ENCODE assay signal across 11 mouse cellular contexts in genomic region chr12:117744580-117745483, GRCm38 (mm10). TPM values are rescaled to one million over a fixed set of nuclear protein-coding genes. Genes with fewer than 3 reads are reported as not detected.
DNase-seq lines count a peak whose midpoint lies in the region; ATAC-seq and TF ChIP-seq lines count a peak whose summit lies in the region.
"Had no signal": no experiment of that assay in that cellular context is flagged by ENCODE, and none has a peak within 500 bp of the region (broad histone marks: within the 10 kb centered on the region; RNA-seq: fewer than 3 reads in every experiment).

No protein-coding gene starts in this region.

- WGBS in heart, embryonic 12.5 days, result 8% methylated on average over 8 of the region's 8 CpGs
- 4% methylated on average over 8 of the region's 8 CpGs for WGBS in heart, embryonic 13.5 days
- 23% methylated on average over 8 of the region's 8 CpGs for WGBS in liver, embryonic 14.5 days (ENCODE audit: insufficient replicate concordance)

- H3K9me3 ChIP-seq in heart, embryonic 12.5 days (replicated peaks), result no peaks in the 10 kb centered on the region
- no peaks in the 10 kb centered on the region for H3K9me3 ChIP-seq in heart, embryonic 13.5 days
- no peaks in the 10 kb centered on the region for H3K9me3 ChIP-seq in liver, embryonic 14.5 days (ENCODE audit: control insufficient read depth, low read length)
- H3K9me3 ChIP-seq: limb, embryonic 13.5 days had no signal

- peaks cover 46% of the 10 kb centered on the region for H3K4me1 ChIP-seq in heart, embryonic 12.5 days (replicated peaks)
- H3K4me1 ChIP-seq in heart, embryonic 13.5 days, result peaks cover 72% of the 10 kb centered on the region
- H3K4me1 ChIP-seq in liver, embryonic 14.5 days (replicated peaks; ENCODE audit: control insufficient read depth in 2 of 2, insufficient read depth in 2 of 2, low read length in 1 of 2), result peaks cover 0 to 3% of the 10 kb centered on the region in 2 experiments; a peak in 1 of 4 replicates
- H3K4me1 ChIP-seq: limb, embryonic 13.5 days had no signal

- peaks cover 17% of the 10 kb centered on the region for H3K36me3 ChIP-seq in heart, embryonic 12.5 days
- peaks cover 36% of the 10 kb centered on the region for H3K36me3 ChIP-seq in heart, embryonic 13.5 days
- H3K36me3 ChIP-seq in liver, embryonic 14.5 days (replicated peaks; ENCODE audit: control insufficient read depth, insufficient read depth, low read depth), result no peaks in the 10 kb centered on the region
- H3K36me3 ChIP-seq: limb, embryonic 13.5 days had no signal

- no peak overlapping the region for H3K4me2 ChIP-seq in heart, embryonic 12.5 days
- H3K4me2 ChIP-seq in heart, embryonic 13.5 days, result peak overlapping the region; percentile 44
- no peak overlapping the region for H3K4me2 ChIP-seq in liver, embryonic 14.5 days (ENCODE audit: low read depth)
- H3K4me2 ChIP-seq: limb, embryonic 13.5 days had no signal

- TF ChIP-seq CTCF in liver, embryonic 14.5 days (IDR thresholded peaks at IDR 0.05; ENCODE audit: low read depth), result no peak

- no peak overlapping the region for H3K9ac ChIP-seq in heart, embryonic 12.5 days
- 0 out of 2 replicates have a peak overlapping the region, but pooled peaks have one; percentile 33 for H3K9ac ChIP-seq in heart, embryonic 13.5 days
- no peak overlapping the region for H3K9ac ChIP-seq in liver, embryonic 14.5 days (replicated peaks)
- H3K9ac ChIP-seq: limb, embryonic 13.5 days had no signal

- peak overlapping the region; percentile 84 for H3K27ac ChIP-seq in heart, embryonic 12.5 days (ENCODE audit: poor library complexity, severe bottlenecking)
- H3K27ac ChIP-seq in heart, embryonic 13.5 days (replicated peaks), result peak overlapping the region; percentile 88
- H3K27ac ChIP-seq in liver, embryonic 14.5 days, result no peak overlapping the region
- H3K27ac ChIP-seq: limb, embryonic 13.5 days had no signal

- ATAC-seq in heart, embryonic 12.5 days (ENCODE audit: insufficient number of reproducible peaks, low FRiP score), result peak; percentile 78
- ATAC-seq in heart, embryonic 13.5 days (ENCODE audit: extremely low read depth, insufficient number of reproducible peaks, low FRiP score, low TSS enrichment), result peak; percentile 71
- 0 out of 2 replicates have a peak, but pooled peaks have one; percentile 21 for ATAC-seq in liver, embryonic 14.5 days (ENCODE audit: insufficient read depth)
- ATAC-seq: inflammation-experienced regulatory T-cells, adult 6 months had no signal

- DNase-seq in heart, adult 9 months (ENCODE audit: low spot score in 2 of 2), result no peak
- peak; percentile 3 for DNase-seq in NIH3T3 (ENCODE audit: low read depth)
- DNase-seq in liver, embryonic 14.5 days (ENCODE audit: low read depth in 3 of 3, low spot score in 3 of 3), result no peak
- DNase-seq in gastrocnemius, postnatal 25 days, result no peak
- no peak for DNase-seq in right cerebral cortex, adult 18-20 months
- DNase-seq in urinary bladder, postnatal 36 days (ENCODE audit: low spot score in 2 of 2), result no peak
- DNase-seq: spleen, adult 18-20 months had no signal

- no peak for TF ChIP-seq EP300 in liver, embryonic 14.5 days (IDR thresholded peaks at IDR 0.05; ENCODE audit: low read depth)

- H3K27me3 ChIP-seq in heart, embryonic 12.5 days (replicated peaks), result no peaks in the 10 kb centered on the region
- H3K27me3 ChIP-seq in heart, embryonic 13.5 days (replicated peaks), result no peaks in the 10 kb centered on the region
- H3K27me3 ChIP-seq in liver, embryonic 14.5 days (ENCODE audit: control insufficient read depth, insufficient read depth, low read length), result no peaks in the 10 kb centered on the region
- H3K27me3 ChIP-seq: limb, embryonic 13.5 days had no signal

- H3K4me3 ChIP-seq in heart, embryonic 12.5 days, result no peak overlapping the region
- 0 out of 2 replicates have a peak overlapping the region, but pooled peaks have one; percentile 6 for H3K4me3 ChIP-seq in heart, embryonic 13.5 days
- no peak overlapping the region for H3K4me3 ChIP-seq in liver, embryonic 14.5 days (ENCODE audit: insufficient read depth in 1 of 2, low read depth in 2 of 2, low read length in 2 of 2)
- H3K4me3 ChIP-seq: limb, embryonic 13.5 days had no signal

RNA-seq across cellular contexts. Expression of gene Cdca7l, which starts 59.3 kb away (rescaled TPM):
- polyA plus RNA-seq in heart, embryonic 12.5 days (2016; fragmentation: Nextera tagmentation; extraction: Ambion mirVana), result 18.7 and 20.3 TPM in 2 replicates
- polyA plus RNA-seq in heart, embryonic 13.5 days (2015; fragmentation: Nextera tagmentation; extraction: Ambion mirVana), result 15.4 and 16.3 TPM in 2 replicates
- polyA plus RNA-seq in liver, embryonic 14.5 days (2012; rRNA removed), result 6.0 and 11.0 TPM in 2 replicates
- 15.9 and 18.8 TPM in 2 replicates for polyA plus RNA-seq in liver, embryonic 14.5 days (2014; fragmentation: Nextera tagmentation; extraction: Ambion mirVana)
- total RNA-seq in gastrocnemius, postnatal 25 days (2021), result under 1 TPM in 1 of 2 experiments, not detected in 1; 0.56 TPM

Comparison
In these comparisons a context has a peak if more than half of its experiments do, and no peak if none do; other contexts are left out.
1. ATAC-seq: peak in every context shown above with its lines; median percentile 78 in heart, embryonic 12.5 days; 71 in heart, embryonic 13.5 days; 21 in liver, embryonic 14.5 days.